Mouse (Mus musculus): Measurements from ENCODE around the gene Olfr365. TPM values are rescaled to one million over a fixed set of nuclear protein-coding genes. Genes with fewer than 3 reads are reported as not detected.

Gene Olfr365
- not detected in 2 replicates for polyA plus RNA-seq (2015; fragmentation: Nextera tagmentation; extraction: Ambion mirVana)

DNA sequence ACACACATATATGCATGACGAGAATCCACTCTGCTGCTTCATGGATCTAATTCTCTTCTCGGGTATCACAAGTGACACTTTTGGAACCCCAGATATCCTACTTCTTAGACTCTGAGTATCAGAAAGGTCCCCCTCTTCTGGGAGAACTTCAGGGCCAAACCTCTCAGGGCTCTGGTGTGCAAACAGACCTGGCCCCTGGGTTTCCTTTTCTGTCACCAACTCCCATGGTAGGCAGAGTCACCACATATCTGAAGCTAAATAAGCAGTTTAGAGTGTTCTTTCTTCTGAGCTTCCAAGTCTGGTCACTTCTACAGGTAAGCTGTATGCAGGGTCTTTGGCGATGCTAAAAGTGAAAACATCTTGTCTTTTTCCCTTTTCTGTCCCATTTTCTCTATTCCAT, at the start of gene Olfr365:
Gene Olfr365, plus strand, starts transcription at position 301 of the 400 bp plus-strand sequence.

DNA sequence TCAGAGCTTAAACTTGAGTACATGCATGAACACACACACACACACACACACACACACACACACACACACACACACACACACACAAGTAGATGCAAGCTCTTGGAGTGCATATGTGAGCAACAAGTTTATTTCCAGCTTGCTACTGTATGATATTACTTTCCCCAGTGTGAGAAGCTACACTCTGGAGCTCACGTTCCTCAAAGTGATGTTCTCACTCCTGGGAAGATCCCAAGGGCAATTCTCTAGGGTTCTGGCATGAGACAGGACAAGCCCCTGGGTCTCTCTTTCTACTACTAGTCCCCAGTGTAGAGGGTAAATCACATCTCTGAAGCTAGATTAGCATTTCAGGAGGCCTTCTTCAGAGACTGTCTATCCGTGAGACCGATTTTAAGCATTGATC, 49.0 kb upstream of the Olfr365 start, which contains the start of gene Olfr364-ps1:
Gene Olfr364-ps1, plus strand, starts transcription at position 301 of the 400 bp plus-strand sequence.

DNA sequence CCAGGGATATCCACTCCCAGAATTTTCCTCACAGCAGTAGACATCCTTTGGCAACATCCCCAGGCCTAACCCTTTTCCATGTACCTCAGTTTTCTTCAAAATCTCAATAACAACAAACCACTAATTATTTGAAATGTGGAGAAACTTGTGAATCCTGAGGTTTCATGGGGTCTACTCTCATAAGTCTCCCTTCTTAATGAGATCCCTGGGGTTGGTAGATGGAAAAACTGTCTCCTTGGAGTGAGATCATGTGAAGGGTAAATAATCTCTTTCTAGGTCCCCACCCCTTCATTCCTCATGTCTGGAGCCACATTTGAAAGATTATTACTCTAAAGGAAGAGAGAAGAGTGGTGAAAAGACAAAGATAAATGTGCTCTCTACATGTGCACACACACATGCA, 23.3 kb downstream of the Olfr365 start, which contains the start of gene Olfr366:
Gene Olfr366, plus strand, starts transcription at position 301 of the 400 bp plus-strand sequence.

Other genes starting within 250 kb of the Olfr365 start
- not detected in 2 replicates for gene Olfr357, start 194.4 kb upstream of the Olfr365 start, polyA plus RNA-seq (2015; fragmentation: Nextera tagmentation; extraction: Ambion mirVana)
- not detected in 2 replicates for gene Olfr358, start 178.9 kb upstream of the Olfr365 start, polyA plus RNA-seq (2015; fragmentation: Nextera tagmentation; extraction: Ambion mirVana)
- not detected in 2 replicates for gene Olfr360, start 122.5 kb upstream of the Olfr365 start, polyA plus RNA-seq (2015; fragmentation: Nextera tagmentation; extraction: Ambion mirVana)
- gene Olfr361, start 98.9 kb upstream of the Olfr365 start, polyA plus RNA-seq (2015; fragmentation: Nextera tagmentation; extraction: Ambion mirVana): not detected in 2 replicates
- not detected in 2 replicates for gene Olfr362, start 70.3 kb upstream of the Olfr365 start, polyA plus RNA-seq (2015; fragmentation: Nextera tagmentation; extraction: Ambion mirVana)
- gene Olfr364-ps1, start 48.9 kb upstream of the Olfr365 start, polyA plus RNA-seq (2015; fragmentation: Nextera tagmentation; extraction: Ambion mirVana): not detected in 2 replicates
- gene Olfr366, start 23.4 kb downstream of the Olfr365 start, polyA plus RNA-seq (2015; fragmentation: Nextera tagmentation; extraction: Ambion mirVana): not detected in 2 replicates
- gene Olfr368, start 138.3 kb downstream of the Olfr365 start, polyA plus RNA-seq (2015; fragmentation: Nextera tagmentation; extraction: Ambion mirVana): not detected in 2 replicates
- gene Pdcl, start 171.1 kb downstream of the Olfr365 start, polyA plus RNA-seq (2015; fragmentation: Nextera tagmentation; extraction: Ambion mirVana): 22.4 and 25.7 TPM in 2 replicates
- gene Rc3h2, start 234.7 kb downstream of the Olfr365 start, polyA plus RNA-seq (2015; fragmentation: Nextera tagmentation; extraction: Ambion mirVana): 7.8 and 8.8 TPM in 2 replicates

All from urinary bladder, postnatal 0 days (tissue).